Mouse (Mus musculus) kidney, postnatal 25 days (tissue): Measurements from ENCODE around the gene Rbm47.

ENCODE experiments used
- DNase-seq, 2 experiments: peaks; one replicate each; pipeline ENCODE4 v3.0.0; 2021; ENCODE audit warnings: mixed read lengths in 2 of 2

Gene Rbm47

GRCm38 (mm10) chr5:66156431-66156962 lies 16.4 kb downstream of the Rbm47 start:
- DNase-seq = peak in 1 of 2 experiments; percentile 20

GRCm38 (mm10) chr5:66154616-66155015 lies 18.3 kb downstream of the Rbm47 start:
- DNase-seq = no peak

- no peak for DNase-seq
These were observed 19.4 kb downstream of the Rbm47 start for GRCm38 (mm10) chr5:66153486-66153885.

GRCm38 (mm10) chr5:66151301-66152188 lies 21.4 kb downstream of the Rbm47 start:
- peak; percentile 65 to 87 for DNase-seq

- peak; percentile 73 to 90 for DNase-seq
These were observed 22.1 kb downstream of the Rbm47 start for GRCm38 (mm10) chr5:66150706-66151300.

GRCm38 (mm10) chr5:66150106-66150705 lies 22.7 kb downstream of the Rbm47 start:
- DNase-seq = no peak

- no peak for DNase-seq
These were observed 23.3 kb downstream of the Rbm47 start for GRCm38 (mm10) chr5:66149571-66149970.

- DNase-seq = no peak
These were observed 23.8 kb downstream of the Rbm47 start for GRCm38 (mm10) chr5:66149111-66149510.

- no peak for DNase-seq
These were observed 25.6 kb downstream of the Rbm47 start for GRCm38 (mm10) chr5:66147313-66147712.

- no peak for DNase-seq
These were observed 27.3 kb downstream of the Rbm47 start for GRCm38 (mm10) chr5:66145583-66145982.

GRCm38 (mm10) chr5:66143093-66144032 lies 29.6 kb downstream of the Rbm47 start:
- no peak for DNase-seq

- no peak for DNase-seq
These were observed 31.4 kb downstream of the Rbm47 start for GRCm38 (mm10) chr5:66141474-66141873.

- peak; percentile 44 to 76 for DNase-seq
These were observed 33.2 kb downstream of the Rbm47 start for GRCm38 (mm10) chr5:66139634-66140295.

GRCm38 (mm10) chr5:66139171-66139570 lies 33.7 kb downstream of the Rbm47 start:
- no peak for DNase-seq

- DNase-seq = no peak
These were observed 34.3 kb downstream of the Rbm47 start for GRCm38 (mm10) chr5:66138597-66138996.

- DNase-seq = no peak
These were observed 35.7 kb downstream of the Rbm47 start for GRCm38 (mm10) chr5:66137250-66137649.

- no peak for DNase-seq
These were observed 37.1 kb downstream of the Rbm47 start for GRCm38 (mm10) chr5:66135853-66136210.

GRCm38 (mm10) chr5:66135161-66135852 lies 37.6 kb downstream of the Rbm47 start:
- DNase-seq = no peak

- DNase-seq = no peak
These were observed 38.3 kb downstream of the Rbm47 start for GRCm38 (mm10) chr5:66134578-66134977.

GRCm38 (mm10) chr5:66128948-66129347 lies 44.0 kb downstream of the Rbm47 start:
- DNase-seq = no peak

GRCm38 (mm10) chr5:66125418-66125817 lies 47.5 kb downstream of the Rbm47 start:
- DNase-seq = no peak
